Mouse (Mus musculus) CH12.LX (cell line): ENCODE measurements around the gene Tas1r3.

Experiments used
- CTCF ChIP-seq, 2 experiments: IDR thresholded peaks in 1 of 2; conservative IDR thresholded peaks in 1 of 2; 2 replicates each; pipeline ENCODE4 v1.5.1; 2011 to 2012; ENCODE audit warnings: low read depth in 2 of 2, low read length in 2 of 2, improper control_type of control experiment in 1 of 2, inconsistent platforms in 1 of 2, mild to moderate bottlenecking in 1 of 2, moderate library complexity in 1 of 2
- ELF1 ChIP-seq: IDR thresholded peaks from 2 replicates; pipeline ENCODE4 v1.6.1; 2014; ENCODE audit warnings: low read depth, mild to moderate bottlenecking, inconsistent platforms, low read length, improper control_type of control experiment
- POLR2A ChIP-seq: IDR thresholded peaks from 2 replicates; pipeline ENCODE4 v1.6.1; 2011; ENCODE audit warnings: low read depth, mild to moderate bottlenecking, improper control_type of control experiment, low read length
- USF1 ChIP-seq: IDR thresholded peaks from 2 replicates; pipeline ENCODE4 v1.6.1; 2014; ENCODE audit warnings: low read depth, mild to moderate bottlenecking, inconsistent platforms, low read length, improper control_type of control experiment
- ZKSCAN1 ChIP-seq: IDR thresholded peaks from 2 replicates; pipeline ENCODE4 v1.6.1; 2012; ENCODE audit warnings: low read depth, inconsistent platforms, low read length, improper control_type of control experiment, borderline replicate concordance
- ZNF384 ChIP-seq: IDR thresholded peaks from 2 replicates; pipeline ENCODE4 v1.6.1; 2012; ENCODE audit warnings: low read depth, low read length, improper control_type of control experiment, inconsistent platforms

- no peak for TF ChIP-seq POLR2A
- no peak for TF ChIP-seq CTCF (conservative IDR thresholded peaks at IDR 0.05 in 1 of 2, IDR thresholded peaks at IDR 0.05 in 1 of 2; ENCODE audit: low read depth in 2 of 2, low read length in 2 of 2)
- no peak for TF ChIP-seq USF1
- no peak for TF ChIP-seq ELF1
- no peak for TF ChIP-seq ZKSCAN1
- TF ChIP-seq ZNF384, result no peak
These were observed 23.2 kb upstream of the Tas1r3 start for GRCm38 (mm10) chr4:155886330-155886729.
